Comparison of ENCODE assay signal across 8 mouse cellular contexts in the genomic region with DNA sequence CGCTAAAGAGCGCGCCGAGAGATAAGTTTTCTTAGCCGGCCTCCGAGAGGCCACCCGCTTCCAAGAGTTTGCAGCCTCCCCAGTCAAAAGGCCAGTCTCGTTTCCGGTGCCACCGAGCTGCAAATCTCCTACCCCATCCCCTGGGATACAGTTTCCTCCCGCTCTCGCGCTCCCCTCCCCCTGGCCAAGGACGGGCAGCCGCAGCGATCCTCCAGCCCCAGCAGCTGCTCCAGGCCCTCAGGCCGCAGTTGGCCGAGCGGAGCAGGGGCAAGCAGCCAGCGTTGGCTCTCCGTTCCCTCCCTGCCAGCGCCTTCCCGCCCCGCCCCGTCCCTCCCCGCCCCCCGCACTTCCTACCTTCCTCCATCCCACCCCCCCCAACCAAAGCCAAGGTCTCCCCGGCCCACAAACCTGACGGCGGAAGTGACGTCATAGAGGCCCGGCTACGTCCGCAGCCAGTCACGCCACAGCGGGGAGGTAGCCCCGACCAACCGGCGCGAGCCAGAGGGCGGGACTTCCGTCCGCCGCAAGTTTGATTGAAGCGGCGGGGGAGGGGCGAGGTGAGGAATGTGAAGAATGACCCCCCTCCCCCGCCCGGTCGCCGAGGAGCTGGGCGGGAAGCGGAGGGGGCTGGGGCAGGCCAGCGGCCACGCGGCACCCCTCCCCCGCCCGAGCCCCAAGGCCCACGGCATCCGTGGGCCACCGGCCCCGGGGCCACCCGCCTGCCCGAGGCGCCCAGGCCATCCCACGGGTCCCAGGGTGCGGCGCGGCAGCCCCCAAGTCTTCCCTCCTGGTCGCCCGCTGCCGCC. TPM values are rescaled to one million over a fixed set of nuclear protein-coding genes. Genes with fewer than 3 reads are reported as not detected.
DNase-seq lines count a peak whose midpoint lies in the region; ATAC-seq and TF ChIP-seq lines count a peak whose summit lies in the region.

No protein-coding gene starts in this region.

- H3K27me3 ChIP-seq in G1E (ENCODE audit: insufficient read depth, low read length) = peaks cover 5% of the 10 kb centered on the region; the same call in 1 of the 2 replicates
- H3K27me3 ChIP-seq in forebrain, embryonic 16.5 days (replicated peaks; ENCODE audit: control insufficient read depth, insufficient read depth, low read length) = no peaks in the 10 kb centered on the region
- H3K27me3 ChIP-seq in lung, embryonic 14.5 days (ENCODE audit: insufficient read depth, low read length) = no peaks in the 10 kb centered on the region
- no peaks in the 10 kb centered on the region for H3K27me3 ChIP-seq in thymus, adult 2 months (ENCODE audit: control insufficient read depth, insufficient read depth, low read length)

- peak overlapping the region; percentile 98 for H3K9ac ChIP-seq in forebrain, embryonic 16.5 days (replicated peaks; ENCODE audit: low read depth, low read length)
- H3K9ac ChIP-seq in lung, embryonic 14.5 days = peak overlapping the region; percentile 99

- H3K27ac ChIP-seq in forebrain, embryonic 16.5 days (ENCODE audit: low read length) = peak overlapping the region; percentile 100
- peak overlapping the region; percentile 99 for H3K27ac ChIP-seq in layer of hippocampus, adult 2 months
- H3K27ac ChIP-seq in lung, embryonic 14.5 days (ENCODE audit: low read depth) = peak overlapping the region; percentile 100
- H3K27ac ChIP-seq in olfactory bulb, adult 2 months (ENCODE audit: insufficient read depth, low read depth, low read length) = peak overlapping the region; percentile 97
- H3K27ac ChIP-seq in thymus, adult 2 months (ENCODE audit: control insufficient read depth, insufficient read depth, low read length) = peak overlapping the region; percentile 64

- TF ChIP-seq CTCF in G1E (IDR thresholded peaks at IDR 0.05; ENCODE audit: low read depth, low read length) = no peak
- no peak for TF ChIP-seq CTCF in layer of hippocampus, adult 2 months (conservative IDR thresholded peaks at IDR 0.05)
- no peak for TF ChIP-seq CTCF in lung, embryonic 14.5 days (IDR thresholded peaks at IDR 0.05; ENCODE audit: low read depth)
- no peak for TF ChIP-seq CTCF in olfactory bulb, adult 2 months (IDR thresholded peaks at IDR 0.05; ENCODE audit: insufficient read depth, low read depth, low read length)
- TF ChIP-seq CTCF in thymus, adult 2 months (IDR thresholded peaks at IDR 0.05; ENCODE audit: borderline replicate concordance, control insufficient read depth, extremely low read depth, insufficient read depth, low read length, poor library complexity) = 0 out of 2 replicates have a peak, but pooled peaks have one; percentile 18

- peak overlapping the region; percentile 71 for H3K4me2 ChIP-seq in forebrain, embryonic 16.5 days (ENCODE audit: low read length)
- H3K4me2 ChIP-seq in lung, embryonic 14.5 days = peak overlapping the region; percentile 79

- peak; percentile 85 for ATAC-seq in G1E (ENCODE audit: extremely low read depth, insufficient number of reproducible peaks, low FRiP score, poor library complexity, severe bottlenecking)
- peak; percentile 82 for ATAC-seq in forebrain, embryonic 16.5 days
- peak; percentile 90 for ATAC-seq in lung, embryonic 14.5 days (ENCODE audit: insufficient read depth)

- TF ChIP-seq POLR2A in olfactory bulb, adult 2 months (IDR thresholded peaks at IDR 0.05; ENCODE audit: insufficient read depth, low read depth, low read length) = no peak
- no peak; the same call in 1 of the 2 replicates for TF ChIP-seq POLR2A in thymus, adult 2 months (IDR thresholded peaks at IDR 0.05; ENCODE audit: control insufficient read depth, extremely low read depth, insufficient read depth, low read length, poor library complexity)

- under 1% methylated on average over 63 of the region's 72 CpGs for WGBS in forebrain, embryonic 16.5 days
- WGBS in lung, embryonic 14.5 days = under 1% methylated on average over 65 of the region's 72 CpGs
- under 1% methylated on average over 64 of the region's 72 CpGs for WGBS in olfactory bulb, adult 2 months
- WGBS in thymus, adult 2 months = under 1% methylated on average over 72 of the region's 72 CpGs

- DNase-seq in G1E (ENCODE audit: low spot score) = peak; percentile 97
- DNase-seq in cerebellum, adult 18-20 months = peak; percentile 98
- DNase-seq in heart, postnatal 36 days = peak; percentile 95
- DNase-seq in layer of hippocampus, adult 2 months (ENCODE audit: low spot score in 2 of 2) = peak; percentile 97
- DNase-seq in lung, embryonic 14.5 days = peak; percentile 100
- peak; percentile 95 for DNase-seq in thymus, adult 2 months

- H3K36me3 ChIP-seq in G1E (replicated peaks) = peaks cover 6% of the 10 kb centered on the region
- H3K36me3 ChIP-seq in forebrain, embryonic 16.5 days (ENCODE audit: control insufficient read depth, insufficient read depth) = no peaks in the 10 kb centered on the region
- H3K36me3 ChIP-seq in lung, embryonic 14.5 days (ENCODE audit: insufficient read depth) = peaks cover 5% of the 10 kb centered on the region; the same call in 1 of the 2 replicates
- H3K36me3 ChIP-seq in thymus, adult 2 months (ENCODE audit: control insufficient read depth, insufficient read depth, low read length) = no peaks in the 10 kb centered on the region

- H3K9me3 ChIP-seq in G1E (replicated peaks) = no peaks in the 10 kb centered on the region
- no peaks in the 10 kb centered on the region for H3K9me3 ChIP-seq in forebrain, embryonic 16.5 days (ENCODE audit: control insufficient read depth, low read length)
- H3K9me3 ChIP-seq in lung, embryonic 14.5 days (ENCODE audit: low read depth, low read length) = no peaks in the 10 kb centered on the region

- peaks cover 30% of the 10 kb centered on the region for H3K4me1 ChIP-seq in G1E (ENCODE audit: insufficient read depth, low read depth, low read length)
- peaks cover 20% of the 10 kb centered on the region for H3K4me1 ChIP-seq in forebrain, embryonic 16.5 days (replicated peaks; ENCODE audit: control insufficient read depth, insufficient read depth, low read length)
- H3K4me1 ChIP-seq in lung, embryonic 14.5 days (ENCODE audit: insufficient read depth) = peaks cover 19% of the 10 kb centered on the region
- H3K4me1 ChIP-seq in olfactory bulb, adult 2 months (ENCODE audit: control insufficient read depth, insufficient read depth, low read length) = no peaks in the 10 kb centered on the region
- H3K4me1 ChIP-seq in thymus, adult 2 months (replicated peaks; ENCODE audit: control insufficient read depth, insufficient read depth, low read length) = no peaks in the 10 kb centered on the region

- intact Hi-C loops in heart, postnatal 36 days (cut with DNase I) = loop anchor here (2.0 to 10.0 kb wide), 2 partner anchors 17 to 419 kb away; partner anchors contain the start of gene Fam120a

- H3K4me3 ChIP-seq in G1E (ENCODE audit: low read depth, low read length) = peak overlapping the region; percentile 94
- peak overlapping the region; percentile 96 for H3K4me3 ChIP-seq in forebrain, embryonic 16.5 days (replicated peaks; ENCODE audit: low read length)
- H3K4me3 ChIP-seq in layer of hippocampus, adult 2 months = peak overlapping the region; percentile 98
- peak overlapping the region; percentile 97 for H3K4me3 ChIP-seq in lung, embryonic 14.5 days (ENCODE audit: low read depth, low read length)
- peak overlapping the region; percentile 90 for H3K4me3 ChIP-seq in olfactory bulb, adult 2 months (ENCODE audit: insufficient read depth, low read depth, low read length)
- H3K4me3 ChIP-seq in thymus, adult 2 months (ENCODE audit: control insufficient read depth, insufficient read depth, low read length) = peak overlapping the region; percentile 75

RNA-seq across cellular contexts. Expression of gene A830005F24Rik, which starts 32.3 kb away (rescaled TPM):
- total RNA-seq in G1E (2014; fragmentation: Nextera tagmentation) (not detected in 2 replicates), G1E (2017) (0.33 and 1.3 TPM in 2 replicates)
- polyA plus RNA-seq in G1E (2012) = 0.20 and 0.22 TPM in 2 replicates
- 1.9 and 2.5 TPM in 2 replicates for polyA plus RNA-seq in forebrain, embryonic 16.5 days (2015; fragmentation: Nextera tagmentation; extraction: Ambion mirVana)
- total RNA-seq in heart, postnatal 36 days (2021) = not detected
- total RNA-seq in layer of hippocampus, adult 2 months (2021) = 1 to 10 TPM; 2.2 to 2.5 TPM
- 0.83 and 1.8 TPM in 2 replicates for polyA plus RNA-seq in lung, embryonic 14.5 days (2014; fragmentation: Nextera tagmentation; extraction: Ambion mirVana)
- not detected in 2 replicates for polyA plus RNA-seq in olfactory bulb, adult 2 months (2012; ENCODE audit: insufficient read depth, insufficient read length, low replicate concordance, missing spikeins)
- polyA plus RNA-seq in thymus, adult 2 months (2012; rRNA removed) = not detected in 2 replicates

RNA-seq across cellular contexts. Expression of gene Zfp169, which starts 32.4 kb away (rescaled TPM):
- 23.9 and 29.5 TPM in 2 replicates for total RNA-seq in G1E (2014; fragmentation: Nextera tagmentation)
- total RNA-seq in G1E (2017) = 16.2 and 16.7 TPM in 2 replicates
- 0.35 and 0.62 TPM in 2 replicates for polyA plus RNA-seq in G1E (2012)
- polyA plus RNA-seq in forebrain, embryonic 16.5 days (2015; fragmentation: Nextera tagmentation; extraction: Ambion mirVana) = 7.9 and 8.4 TPM in 2 replicates
- total RNA-seq in heart, postnatal 36 days (2021) = 1 to 10 TPM; 3.7 to 4.9 TPM
- total RNA-seq in layer of hippocampus, adult 2 months (2021) = 10 to 100 TPM; 21.5 to 24.7 TPM
- polyA plus RNA-seq in lung, embryonic 14.5 days (2014; fragmentation: Nextera tagmentation; extraction: Ambion mirVana) = 5.2 and 5.3 TPM in 2 replicates
- not detected in 2 replicates for polyA plus RNA-seq in olfactory bulb, adult 2 months (2012; ENCODE audit: insufficient read depth, insufficient read length, low replicate concordance, missing spikeins)
- 37.2 and 42.5 TPM in 2 replicates for polyA plus RNA-seq in thymus, adult 2 months (2012; rRNA removed)

Comparison
In these comparisons a context has a peak if more than half of its experiments do, and no peak if none do; other contexts are left out.
1. Peak in every context shown above with its lines: DNase-seq, ATAC-seq, H3K4me3 ChIP-seq and H3K27ac ChIP-seq.